Comparison of ENCODE assay signal across 21 mouse cellular contexts in genomic region chr13:99668613-99669012, GRCm38 (mm10).
A peak's percentile ranks its signal among the peaks of the same experiment; 100 is the strongest.
DNase-seq lines count a peak whose midpoint lies in the region; ATAC-seq and TF ChIP-seq lines count a peak whose summit lies in the region.
"Had no signal": no experiment of that assay in that cellular context is flagged by ENCODE, and none has a peak within 500 bp of the region (broad histone marks: within the 10 kb centered on the region; RNA-seq: fewer than 3 reads in every experiment).

No protein-coding gene starts in this region.

- H3K9ac ChIP-seq in hindbrain, embryonic 13.5 days = no peak overlapping the region
- H3K9ac ChIP-seq in hindbrain, embryonic 12.5 days = no peak overlapping the region
- H3K9ac ChIP-seq in midbrain, embryonic 15.5 days = no peak overlapping the region
- no peak overlapping the region for H3K9ac ChIP-seq in midbrain, embryonic 16.5 days (ENCODE audit: low read depth, low read length)
- no peak overlapping the region for H3K9ac ChIP-seq in forebrain, embryonic 11.5 days (ENCODE audit: low read length)
- no peak overlapping the region for H3K9ac ChIP-seq in forebrain, postnatal 0 days
- H3K9ac ChIP-seq: heart, embryonic 15.5 days; limb, embryonic 13.5 days; liver, embryonic 12.5 days had no signal

- no peak overlapping the region for H3K4me3 ChIP-seq in hindbrain, embryonic 13.5 days
- no peak overlapping the region for H3K4me3 ChIP-seq in hindbrain, embryonic 12.5 days
- no peak overlapping the region for H3K4me3 ChIP-seq in midbrain, embryonic 15.5 days
- no peak overlapping the region for H3K4me3 ChIP-seq in midbrain, embryonic 16.5 days (ENCODE audit: low read depth, low read length)
- no peak overlapping the region for H3K4me3 ChIP-seq in forebrain, embryonic 11.5 days (ENCODE audit: low read depth, low read length)
- no peak overlapping the region for H3K4me3 ChIP-seq in forebrain, postnatal 0 days (ENCODE audit: low read depth, low read length)
- H3K4me3 ChIP-seq: erythroblast, embryonic 14.5 days; heart, embryonic 15.5 days; limb, embryonic 13.5 days; liver, embryonic 12.5 days had no signal

- H3K9me3 ChIP-seq in hindbrain, embryonic 13.5 days = no peaks in the 10 kb centered on the region
- H3K9me3 ChIP-seq in hindbrain, embryonic 12.5 days (replicated peaks) = no peaks in the 10 kb centered on the region
- no peaks in the 10 kb centered on the region for H3K9me3 ChIP-seq in midbrain, embryonic 15.5 days
- H3K9me3 ChIP-seq in midbrain, embryonic 16.5 days (replicated peaks; ENCODE audit: control insufficient read depth, low read length, poor library complexity, severe bottlenecking) = no peaks in the 10 kb centered on the region
- H3K9me3 ChIP-seq in forebrain, embryonic 11.5 days (ENCODE audit: control insufficient read depth, low read length) = no peaks in the 10 kb centered on the region
- H3K9me3 ChIP-seq in forebrain, postnatal 0 days (ENCODE audit: low read length) = no peaks in the 10 kb centered on the region
- H3K9me3 ChIP-seq: heart, embryonic 15.5 days; limb, embryonic 13.5 days; liver, embryonic 12.5 days had no signal

- ATAC-seq in hindbrain, embryonic 13.5 days (ENCODE audit: low FRiP score) = peak; percentile 53
- no peak for ATAC-seq in hindbrain, embryonic 12.5 days (ENCODE audit: low FRiP score)
- ATAC-seq in midbrain, embryonic 15.5 days (replicated peaks) = 0 out of 2 replicates have a peak, but pooled peaks have one; percentile 31
- ATAC-seq in midbrain, embryonic 16.5 days = no peak; the same call in 1 of the 2 replicates
- peak; percentile 72 for ATAC-seq in forebrain, embryonic 11.5 days (replicated peaks; ENCODE audit: low FRiP score)
- ATAC-seq in forebrain, postnatal 0 days = peak; percentile 67
- ATAC-seq: intestine, embryonic 16.5 days; liver, embryonic 12.5 days had no signal

- H3K27me3 ChIP-seq in hindbrain, embryonic 13.5 days = no peaks in the 10 kb centered on the region
- no peaks in the 10 kb centered on the region for H3K27me3 ChIP-seq in hindbrain, embryonic 12.5 days
- H3K27me3 ChIP-seq in midbrain, embryonic 15.5 days (replicated peaks) = no peaks in the 10 kb centered on the region
- H3K27me3 ChIP-seq in midbrain, embryonic 16.5 days (ENCODE audit: control insufficient read depth, insufficient read depth, low read depth, low read length) = no peaks in the 10 kb centered on the region
- H3K27me3 ChIP-seq in forebrain, embryonic 11.5 days (ENCODE audit: control insufficient read depth, insufficient read depth, low read length) = no peaks in the 10 kb centered on the region
- no peaks in the 10 kb centered on the region for H3K27me3 ChIP-seq in forebrain, postnatal 0 days (ENCODE audit: insufficient read depth, low read length)
- H3K27me3 ChIP-seq: heart, embryonic 15.5 days; limb, embryonic 13.5 days had no signal

- H3K27ac ChIP-seq in hindbrain, embryonic 13.5 days = no peak overlapping the region
- H3K27ac ChIP-seq in hindbrain, embryonic 12.5 days = no peak overlapping the region; the same call in 1 of the 2 replicates
- H3K27ac ChIP-seq in midbrain, embryonic 15.5 days = no peak overlapping the region
- no peak overlapping the region for H3K27ac ChIP-seq in midbrain, embryonic 16.5 days (ENCODE audit: low read length)
- 0 out of 2 replicates have a peak overlapping the region, but pooled peaks have one; percentile 13 for H3K27ac ChIP-seq in forebrain, embryonic 11.5 days (ENCODE audit: low read depth, low read length)
- 0 out of 2 replicates have a peak overlapping the region, but pooled peaks have one; percentile 15 for H3K27ac ChIP-seq in forebrain, postnatal 0 days (ENCODE audit: low read depth, low read length)
- H3K27ac ChIP-seq: heart, embryonic 15.5 days; limb, embryonic 13.5 days; liver, embryonic 12.5 days had no signal

- TF ChIP-seq CTCF in forebrain, postnatal 0 days (IDR thresholded peaks at IDR 0.05; ENCODE audit: low read depth) = no peak

- no peaks in the 10 kb centered on the region for H3K36me3 ChIP-seq in hindbrain, embryonic 13.5 days
- H3K36me3 ChIP-seq in hindbrain, embryonic 12.5 days = no peaks in the 10 kb centered on the region
- no peaks in the 10 kb centered on the region for H3K36me3 ChIP-seq in midbrain, embryonic 15.5 days (replicated peaks)
- H3K36me3 ChIP-seq in midbrain, embryonic 16.5 days (ENCODE audit: control insufficient read depth, insufficient read depth, low read length) = no peaks in the 10 kb centered on the region
- H3K36me3 ChIP-seq in forebrain, embryonic 11.5 days (ENCODE audit: control insufficient read depth, insufficient read depth, low read length) = no peaks in the 10 kb centered on the region
- H3K36me3 ChIP-seq in forebrain, postnatal 0 days (ENCODE audit: insufficient read depth) = no peaks in the 10 kb centered on the region
- H3K36me3 ChIP-seq: heart, embryonic 15.5 days; limb, embryonic 13.5 days; liver, embryonic 12.5 days had no signal

- H3K4me2 ChIP-seq in hindbrain, embryonic 13.5 days = no peak overlapping the region
- H3K4me2 ChIP-seq in hindbrain, embryonic 12.5 days (replicated peaks) = no peak overlapping the region
- H3K4me2 ChIP-seq in midbrain, embryonic 15.5 days = no peak overlapping the region
- H3K4me2 ChIP-seq in midbrain, embryonic 16.5 days (ENCODE audit: low read length) = no peak overlapping the region
- no peak overlapping the region for H3K4me2 ChIP-seq in forebrain, embryonic 11.5 days (ENCODE audit: low read depth, low read length, severe bottlenecking)
- no peak overlapping the region for H3K4me2 ChIP-seq in forebrain, postnatal 0 days (ENCODE audit: low read depth)
- H3K4me2 ChIP-seq: heart, embryonic 15.5 days; limb, embryonic 13.5 days; liver, embryonic 12.5 days had no signal

- WGBS in hindbrain, embryonic 13.5 days = 52% methylated on average over 8 of the region's 8 CpGs
- WGBS in hindbrain, embryonic 12.5 days = 60% methylated on average over 8 of the region's 8 CpGs
- 54% methylated on average over 8 of the region's 8 CpGs for WGBS in midbrain, embryonic 15.5 days
- WGBS in midbrain, embryonic 16.5 days = 51% methylated on average over 8 of the region's 8 CpGs
- WGBS in forebrain, embryonic 11.5 days = 43% methylated on average over 8 of the region's 8 CpGs
- WGBS in forebrain, postnatal 0 days = 21% methylated on average over 8 of the region's 8 CpGs

- no peak for DNase-seq in forebrain, embryonic 11.5 days (ENCODE audit: low spot score)
- DNase-seq in forebrain, postnatal 0 days = peak; percentile 17
- no peak for DNase-seq in right cerebral cortex, adult 2 months (ENCODE audit: low spot score in 2 of 2)
- DNase-seq in adrenal gland, postnatal 36 days = no peak
- DNase-seq: adrenal gland, postnatal 25 days; cerebellum, adult 11-12 months; cerebellum, postnatal 10 days; kidney, postnatal 25 days; lung, adult 2 months; lung, postnatal 14 days; right cerebral cortex, postnatal 4 days; thymus, postnatal 14 days had no signal

- peaks cover 40% of the 10 kb centered on the region for H3K4me1 ChIP-seq in hindbrain, embryonic 13.5 days (replicated peaks)
- H3K4me1 ChIP-seq in hindbrain, embryonic 12.5 days = 0 out of 2 replicates have a peak, but pooled peaks cover 3% of the 10 kb centered on the region
- peaks cover 9% of the 10 kb centered on the region for H3K4me1 ChIP-seq in midbrain, embryonic 15.5 days
- H3K4me1 ChIP-seq in midbrain, embryonic 16.5 days (ENCODE audit: control insufficient read depth, insufficient read depth, low read length) = 0 out of 2 replicates have a peak, but pooled peaks cover 4% of the 10 kb centered on the region
- H3K4me1 ChIP-seq in forebrain, embryonic 11.5 days (replicated peaks; ENCODE audit: control insufficient read depth, insufficient read depth, low read length) = peaks cover 4% of the 10 kb centered on the region; the same call in 1 of the 2 replicates
- H3K4me1 ChIP-seq in forebrain, postnatal 0 days (ENCODE audit: insufficient read depth) = no peaks in the 10 kb centered on the region
- H3K4me1 ChIP-seq: limb, embryonic 13.5 days had no signal

Comparison
In these comparisons a context has a peak if more than half of its experiments do, and no peak if none do; other contexts are left out.
1. ATAC-seq: peak in hindbrain, embryonic 13.5 days (single experiment), midbrain, embryonic 15.5 days (single experiment), forebrain, embryonic 11.5 days (single experiment) and forebrain, postnatal 0 days (single experiment); none in hindbrain, embryonic 12.5 days (single experiment) and midbrain, embryonic 16.5 days (single experiment).
2. H3K27ac ChIP-seq: peak in forebrain, embryonic 11.5 days (single experiment) and forebrain, postnatal 0 days (single experiment); none in hindbrain, embryonic 13.5 days (single experiment), hindbrain, embryonic 12.5 days (single experiment), midbrain, embryonic 15.5 days (single experiment) and midbrain, embryonic 16.5 days (single experiment).